Mouse (Mus musculus) liver, postnatal 0 days (tissue): Measurements from ENCODE around the gene Thtpa. TPM values are rescaled to one million over a fixed set of nuclear protein-coding genes. Genes with fewer than 3 reads are reported as not detected.

Source experiments
- ATAC-seq: fragments of 200-750 bp; cut with Nextera tagmentation; 2 replicates; pipeline ENCODE4 v1.8.0; 2017; ENCODE audit warnings: mild to moderate bottlenecking, moderate library complexity
- DNase-seq: peaks from one replicate; pipeline ENCODE4 v3.0.0-alpha.2; 2016
- H3K27ac ChIP-seq: fragments of 300-500 bp; sonication (generic); 2 replicates; pipeline ENCODE4 v1.5.1; 2014; ENCODE audit warnings: antibody characterized with exemption, moderate library complexity, mild to moderate bottlenecking, low read depth
- H3K27me3 ChIP-seq: fragments of 300-500 bp; sonication (generic); 2 replicates; pipeline ENCODE4 v1.6.1; 2014; ENCODE audit warnings: low read length, control low read depth, mixed read lengths; ENCODE audit not compliant: insufficient read depth
- H3K36me3 ChIP-seq: fragments of 300-500 bp; sonication (generic); replicated peaks from 2 replicates; pipeline ENCODE4 v1.6.1; 2014; ENCODE audit warnings: mild to moderate bottlenecking, control low read depth, low read length, moderate library complexity, mixed read lengths; ENCODE audit not compliant: insufficient read depth
- H3K4me1 ChIP-seq: fragments of 300-500 bp; sonication (generic); 2 replicates; pipeline ENCODE4 v1.6.1; 2014; ENCODE audit warnings: antibody characterized with exemption, mild to moderate bottlenecking, control low read depth; ENCODE audit not compliant: insufficient read depth
- H3K4me2 ChIP-seq: fragments of 300-500 bp; sonication (generic); 2 replicates; pipeline ENCODE4 v1.6.1; 2014; ENCODE audit warnings: low read depth, mild to moderate bottlenecking, low read length, moderate library complexity, mixed read lengths
- H3K4me3 ChIP-seq: fragments of 300-500 bp; sonication (generic); 2 replicates; pipeline ENCODE4 v1.5.1; 2014; ENCODE audit warnings: low read depth, low read length
- H3K9ac ChIP-seq: fragments of 300-500 bp; sonication (generic); replicated peaks from 2 replicates; pipeline ENCODE4 v1.6.1; 2014; ENCODE audit warnings: mild to moderate bottlenecking, moderate library complexity
- H3K9me3 ChIP-seq: fragments of 300-500 bp; sonication (generic); 2 replicates; pipeline ENCODE4 v1.6.1; 2016; ENCODE audit warnings: mild to moderate bottlenecking, control low read depth, low read length, mixed read lengths
- CTCF ChIP-seq: sonication (generic); IDR thresholded peaks from 2 replicates; pipeline ENCODE4 v1.5.1; 2016; ENCODE audit warnings: antibody characterized with exemption, low read depth
- EP300 ChIP-seq: IDR thresholded peaks from 2 replicates; pipeline ENCODE4 v1.6.1; 2016; ENCODE audit warnings: antibody characterized with exemption, low read depth, mild to moderate bottlenecking
- WGBS: fragments of 180-500 bp; shearing (Covaris S2); extraction: QIAGEN DNeasy Blood & Tissue Kit; methylation state at CpG from one replicate; pipeline ENCODE4 v1.1.7; 2014; ENCODE audit not compliant: insufficient replicate concordance; 5-methylcytosine and 5-hydroxymethylcytosine counted together
- polyA plus RNA-seq: library from polyadenylated mRNA; unstranded; fragments of >200 nt; fragmentation: Nextera tagmentation; extraction: Ambion mirVana; gene quantifications from 2 replicates; pipeline ENCODE4 v1.2.1, GENCODE M21; 2015

Thtpa gene
- polyA plus RNA-seq, 1 experiment from 2014 or later, result 7.0 TPM

DNA sequence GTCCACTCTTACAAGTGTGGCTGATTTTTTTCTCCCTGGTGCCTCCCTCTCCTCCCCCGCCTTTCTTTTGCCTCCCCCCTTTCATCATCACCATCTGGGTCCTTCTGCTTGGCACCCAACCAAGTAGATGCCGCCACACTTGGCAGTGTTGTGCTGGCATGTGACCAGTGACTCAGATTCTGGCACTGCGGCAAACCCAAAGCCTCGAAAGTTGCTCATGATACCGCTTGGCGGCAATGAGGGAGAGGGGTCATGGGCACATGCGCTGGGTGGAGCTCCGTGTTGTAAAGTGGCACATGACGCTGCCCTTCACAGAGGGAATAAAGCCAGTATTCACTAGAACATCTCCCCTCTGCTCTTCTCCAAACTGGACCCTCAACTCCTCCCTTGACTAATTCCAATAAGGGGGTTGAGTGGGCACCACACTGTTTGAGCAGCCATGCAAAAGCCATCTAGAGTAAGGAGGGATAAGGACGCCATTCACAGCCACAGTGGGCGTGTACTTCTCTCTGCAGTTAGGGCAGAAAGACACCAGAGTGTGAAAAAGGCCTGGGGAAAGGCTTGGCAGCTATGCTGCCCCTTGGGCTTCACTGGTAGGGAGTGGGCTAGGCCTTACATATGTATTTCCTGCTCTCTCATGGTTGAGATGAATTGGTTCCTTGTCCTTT is 39.3 kb upstream of the Thtpa start:
- ATAC-seq, result no peak

GRCm38 (mm10) chr14:55059009-55059408 is 35.6 kb upstream of the Thtpa start:
- H3K9me3 ChIP-seq, result no peaks in the 10 kb centered on the region
- no peak overlapping the region for H3K4me2 ChIP-seq
- H3K36me3 ChIP-seq, result no peaks in the 10 kb centered on the region
- no peaks in the 10 kb centered on the region for H3K27me3 ChIP-seq
- H3K4me3 ChIP-seq, result no peak overlapping the region
- no peak for TF ChIP-seq CTCF
- peak; percentile 40; the same call in 1 of the 2 replicates for TF ChIP-seq EP300
- no peak for DNase-seq
- H3K4me1 ChIP-seq, result peaks cover 17% of the 10 kb centered on the region
- H3K27ac ChIP-seq, result no peak overlapping the region
- 57% methylated on average over 1 of the region's 1 CpGs for WGBS
- peak; percentile 26; the same call in 1 of the 2 replicates for ATAC-seq
- no peak overlapping the region for H3K9ac ChIP-seq

More for the DNA sequence above, 39.3 kb upstream of the Thtpa start:
- H3K4me1 ChIP-seq, result peaks cover 6% of the 10 kb centered on the region
- H3K27me3 ChIP-seq, result no peaks in the 10 kb centered on the region
- no peak for DNase-seq
- H3K9ac ChIP-seq, result no peak overlapping the region
- no peaks in the 10 kb centered on the region for H3K36me3 ChIP-seq
- H3K4me3 ChIP-seq, result no peak overlapping the region
- H3K27ac ChIP-seq, result no peak overlapping the region
- no peak overlapping the region for H3K4me2 ChIP-seq
- H3K9me3 ChIP-seq, result no peaks in the 10 kb centered on the region
- no peak for TF ChIP-seq CTCF
- no peak for TF ChIP-seq EP300
- WGBS, result 70% methylated on average over 11 of the region's 11 CpGs

DNA sequence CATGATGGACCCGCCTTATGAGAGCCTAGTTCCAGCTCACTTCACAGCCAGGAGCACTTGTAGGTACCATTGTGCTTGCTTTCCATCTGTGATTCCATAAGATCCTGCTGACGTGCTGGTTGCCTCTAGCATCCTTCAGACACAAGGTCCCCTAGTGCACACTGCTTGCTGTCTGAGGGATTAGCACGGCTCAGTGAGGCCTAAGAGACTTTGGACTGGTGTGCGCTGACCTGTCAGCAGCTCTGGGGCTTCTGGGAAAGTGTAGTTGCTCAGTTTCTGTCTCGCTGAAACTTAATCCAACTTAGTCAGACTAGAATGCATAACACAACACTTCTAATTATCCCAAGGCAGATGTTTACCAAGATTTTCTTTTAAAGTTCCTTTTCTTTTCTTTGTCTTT is 34.7 kb upstream of the Thtpa start:
- 75% methylated on average over 5 of the region's 5 CpGs for WGBS
- no peak for ATAC-seq
- no peak overlapping the region for H3K9ac ChIP-seq
- no peaks in the 10 kb centered on the region for H3K9me3 ChIP-seq
- DNase-seq, result no peak
- H3K4me1 ChIP-seq, result peaks cover 17% of the 10 kb centered on the region
- TF ChIP-seq CTCF, result no peak
- TF ChIP-seq EP300, result no peak
- H3K36me3 ChIP-seq, result no peaks in the 10 kb centered on the region
- H3K27me3 ChIP-seq, result no peaks in the 10 kb centered on the region
- H3K4me2 ChIP-seq, result no peak overlapping the region
- no peak overlapping the region for H3K4me3 ChIP-seq
- no peak overlapping the region for H3K27ac ChIP-seq

DNA sequence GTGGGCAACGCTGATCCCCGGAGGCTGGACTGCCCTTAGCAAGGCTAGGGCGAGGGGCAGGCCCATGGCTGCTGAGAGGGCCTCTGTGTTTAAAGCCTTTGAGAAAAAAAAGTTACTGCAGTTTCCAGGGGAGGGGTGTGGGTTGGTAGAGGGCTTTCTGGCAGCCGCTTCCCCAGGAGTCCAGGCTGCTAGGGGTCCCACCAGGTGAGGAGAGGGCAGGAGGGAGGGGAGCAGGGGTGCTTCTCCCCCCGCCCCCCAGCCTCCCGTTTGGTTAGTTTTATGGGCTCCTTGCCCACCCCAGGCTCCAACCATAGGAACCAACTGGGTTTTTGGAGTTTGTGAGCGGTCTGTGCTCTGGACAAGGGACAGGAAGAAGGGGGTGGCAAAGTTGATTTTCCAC is 32.7 kb upstream of the Thtpa start:
- no peak for TF ChIP-seq CTCF
- H3K4me3 ChIP-seq, result no peak overlapping the region
- peak overlapping the region; percentile 65 for H3K4me2 ChIP-seq
- no peaks in the 10 kb centered on the region for H3K9me3 ChIP-seq
- no peak overlapping the region for H3K9ac ChIP-seq
- H3K27me3 ChIP-seq, result no peaks in the 10 kb centered on the region
- peaks cover 17% of the 10 kb centered on the region for H3K4me1 ChIP-seq
- DNase-seq, result no peak
- ATAC-seq, result no peak
- WGBS, result 50% methylated on average over 7 of the region's 7 CpGs
- peak overlapping the region; percentile 50; the same call in 1 of the 2 replicates for H3K27ac ChIP-seq
- H3K36me3 ChIP-seq, result no peaks in the 10 kb centered on the region

GRCm38 (mm10) chr14:55062626-55063025 is 32.0 kb upstream of the Thtpa start:
- peaks cover 17% of the 10 kb centered on the region for H3K4me1 ChIP-seq

GRCm38 (mm10) chr14:55063117-55063516 is 31.5 kb upstream of the Thtpa start:
- H3K36me3 ChIP-seq, result no peaks in the 10 kb centered on the region
- DNase-seq (no peak), ATAC-seq (peak; percentile 24; the same call in 1 of the 2 replicates)
- H3K27ac ChIP-seq, result peak overlapping the region; percentile 52; the same call in 1 of the 2 replicates
- H3K27me3 ChIP-seq, result no peaks in the 10 kb centered on the region
- 80% methylated on average over 5 of the region's 5 CpGs for WGBS
- peaks cover 17% of the 10 kb centered on the region for H3K4me1 ChIP-seq
- peak overlapping the region; percentile 65 for H3K4me2 ChIP-seq
- TF ChIP-seq CTCF (peak; percentile 27), EP300 (no peak)
- H3K9ac ChIP-seq, result peak overlapping the region; percentile 68
- H3K9me3 ChIP-seq, result no peaks in the 10 kb centered on the region
- H3K4me3 ChIP-seq, result peak overlapping the region; percentile 37

More at GRCm38 (mm10) chr14:55062626-55063025, 32.0 kb upstream of the Thtpa start:
- ATAC-seq (peak; percentile 99), DNase-seq (peak; percentile 88)
- no peaks in the 10 kb centered on the region for H3K9me3 ChIP-seq
- WGBS, result 13% methylated on average over 17 of the region's 17 CpGs
- peak overlapping the region; percentile 68 for H3K9ac ChIP-seq
- no peaks in the 10 kb centered on the region for H3K36me3 ChIP-seq
- H3K27ac ChIP-seq, result peak overlapping the region; percentile 52; the same call in 1 of the 2 replicates
- TF ChIP-seq CTCF (peak; percentile 48), EP300 (no peak)
- H3K27me3 ChIP-seq, result no peaks in the 10 kb centered on the region
- H3K4me2 ChIP-seq, result peak overlapping the region; percentile 65
- peak overlapping the region; percentile 37 for H3K4me3 ChIP-seq
